Mouse (Mus musculus) embryonic facial prominence, embryonic 14.5 days (tissue): ENCODE data around the gene Wbp11. TPM values are rescaled to one million over a fixed set of nuclear protein-coding genes. Genes with fewer than 3 reads are reported as not detected.

Experiments used
- ATAC-seq: fragments of 200-750 bp; cut with Nextera tagmentation; 2 replicates; pipeline ENCODE4 v1.8.0; 2017; ENCODE audit warnings: low read depth, moderate number of reproducible peaks, moderate TSS enrichment
- DNase-seq: peaks from one replicate; pipeline ENCODE4 v3.0.0-alpha.2; 2015; ENCODE audit warnings: low spot score
- H3K27ac ChIP-seq: fragments of 300-500 bp; sonication (generic); replicated peaks from 2 replicates; pipeline ENCODE4 v1.5.1; 2014; ENCODE audit warnings: low read depth, mild to moderate bottlenecking, low read length, moderate library complexity
- H3K27me3 ChIP-seq: fragments of 300-500 bp; sonication (generic); replicated peaks from 2 replicates; pipeline ENCODE4 v1.6.1; 2014; ENCODE audit warnings: low read length; ENCODE audit not compliant: control insufficient read depth, insufficient read depth
- H3K36me3 ChIP-seq: fragments of 300-500 bp; sonication (generic); 2 replicates; pipeline ENCODE4 v1.6.1; 2014; ENCODE audit warnings: low read length, mixed read lengths; ENCODE audit not compliant: control insufficient read depth, insufficient read depth
- H3K4me1 ChIP-seq: fragments of 300-500 bp; sonication (generic); 2 replicates; pipeline ENCODE4 v1.6.1; 2014; ENCODE audit warnings: antibody characterized with exemption, low read length; ENCODE audit not compliant: control insufficient read depth, insufficient read depth
- H3K4me2 ChIP-seq: fragments of 300-500 bp; sonication (generic); 2 replicates; pipeline ENCODE4 v1.6.1; 2014; ENCODE audit warnings: low read depth, mild to moderate bottlenecking, low read length, moderate library complexity, mixed read lengths
- H3K4me3 ChIP-seq: fragments of 300-500 bp; sonication (generic); 2 replicates; pipeline ENCODE4 v1.5.1; 2014; ENCODE audit warnings: low read depth, mild to moderate bottlenecking, low read length
- H3K9ac ChIP-seq: fragments of 300-500 bp; sonication (generic); 2 replicates; pipeline ENCODE4 v1.6.1; 2014; ENCODE audit warnings: low read depth, mild to moderate bottlenecking, low read length, moderate library complexity, mixed read lengths
- H3K9me3 ChIP-seq: fragments of 300-500 bp; sonication (generic); 2 replicates; pipeline ENCODE4 v1.6.1; 2016; ENCODE audit warnings: low read length; ENCODE audit not compliant: control insufficient read depth
- WGBS: fragments of 180-500 bp; shearing (Covaris S2); extraction: QIAGEN DNeasy Blood & Tissue Kit; methylation state at CpG from one replicate; pipeline ENCODE4 v1.1.7; 2014; 5-methylcytosine and 5-hydroxymethylcytosine counted together
- polyA plus RNA-seq: library from polyadenylated mRNA; unstranded; fragments of >200 nt; fragmentation: Nextera tagmentation; extraction: Ambion mirVana; gene quantifications from 2 replicates; pipeline ENCODE4 v1.2.1, GENCODE M21; 2014

Gene Wbp11
- polyA plus RNA-seq, 1 experiment from 2014 or later, result 94.7 TPM

DNA sequence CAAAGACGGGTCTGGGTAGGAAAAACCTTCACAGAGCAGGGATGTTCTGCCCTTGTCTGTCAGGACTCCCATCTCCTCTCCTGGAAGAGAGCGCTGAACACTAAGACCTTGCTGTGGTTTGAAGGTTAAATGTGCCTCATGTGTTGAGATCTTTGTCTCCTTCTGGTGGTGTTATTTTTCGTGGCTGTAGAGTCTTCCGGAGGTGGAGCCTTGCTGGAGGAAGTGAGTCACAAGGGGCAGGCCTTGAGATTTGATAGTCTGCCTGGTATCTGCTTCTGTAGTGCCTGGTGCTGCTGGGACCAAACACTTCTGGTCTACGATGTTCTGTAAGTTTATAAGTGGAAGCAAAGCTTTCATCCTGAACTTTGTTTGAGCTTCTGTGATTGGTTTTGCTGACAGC lies 20.9 kb upstream of the Wbp11 start:
- 90% methylated on average over 5 of the region's 5 CpGs for WGBS
- no peak overlapping the region for H3K4me2 ChIP-seq

DNA sequence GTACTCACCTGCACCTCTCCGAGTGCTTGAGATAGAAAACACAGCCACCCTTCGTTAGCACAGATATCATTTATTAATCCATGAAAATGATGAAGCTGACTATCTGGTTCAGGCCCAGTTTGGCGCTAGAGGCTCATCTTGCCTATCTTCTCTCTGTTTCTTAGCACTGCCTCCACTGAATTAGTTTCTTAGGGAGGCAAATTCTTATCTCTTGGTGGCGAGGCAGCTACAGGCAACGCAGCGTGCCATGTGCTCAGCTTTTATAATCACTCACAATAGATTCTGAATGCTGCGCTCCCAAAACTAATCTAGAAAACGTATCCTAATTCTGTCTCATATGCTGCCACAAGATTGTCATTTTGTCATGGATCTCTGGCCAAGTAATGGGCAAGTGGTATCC lies 20.4 kb upstream of the Wbp11 start:
- peaks cover 4% of the 10 kb centered on the region for H3K4me1 ChIP-seq
- no peaks in the 10 kb centered on the region for H3K9me3 ChIP-seq
- H3K27ac ChIP-seq, result no peak overlapping the region
- no peak overlapping the region for H3K4me3 ChIP-seq
- no peaks in the 10 kb centered on the region for H3K36me3 ChIP-seq
- DNase-seq (no peak), ATAC-seq (no peak)
- 85% methylated on average over 8 of the region's 8 CpGs for WGBS
- no peak overlapping the region for H3K9ac ChIP-seq
- no peaks in the 10 kb centered on the region for H3K27me3 ChIP-seq
- no peak overlapping the region for H3K4me2 ChIP-seq

More for the DNA sequence above, 20.9 kb upstream of the Wbp11 start:
- H3K27me3 ChIP-seq, result no peaks in the 10 kb centered on the region
- no peak overlapping the region for H3K4me3 ChIP-seq
- no peak overlapping the region for H3K9ac ChIP-seq
- H3K4me1 ChIP-seq, result peaks cover 4% of the 10 kb centered on the region
- H3K27ac ChIP-seq, result no peak overlapping the region
- no peaks in the 10 kb centered on the region for H3K36me3 ChIP-seq
- no peaks in the 10 kb centered on the region for H3K9me3 ChIP-seq
- ATAC-seq, result no peak
- no peak for DNase-seq

DNA sequence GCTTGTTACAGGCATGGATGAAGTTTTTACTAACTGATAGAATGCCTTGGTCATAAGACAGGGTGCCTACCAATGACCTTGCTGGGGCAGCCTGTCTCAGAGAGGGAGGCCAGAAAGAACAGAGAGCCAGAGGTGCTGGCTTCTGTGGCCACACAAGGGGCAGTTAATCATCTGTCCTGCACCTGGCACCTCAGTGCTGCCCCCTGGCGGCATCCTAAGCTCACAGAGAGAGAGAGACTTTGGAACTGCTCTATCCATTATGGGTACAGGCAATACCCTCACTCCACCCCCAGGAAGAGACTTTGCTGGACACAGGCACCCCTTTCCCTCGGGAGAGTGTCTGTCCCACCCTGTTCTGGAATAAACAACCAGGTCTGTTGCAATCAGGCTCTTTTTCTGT lies 19.8 kb upstream of the Wbp11 start:
- no peaks in the 10 kb centered on the region for H3K9me3 ChIP-seq
- no peak for DNase-seq
- 60% methylated on average over 1 of the region's 2 CpGs for WGBS

DNA sequence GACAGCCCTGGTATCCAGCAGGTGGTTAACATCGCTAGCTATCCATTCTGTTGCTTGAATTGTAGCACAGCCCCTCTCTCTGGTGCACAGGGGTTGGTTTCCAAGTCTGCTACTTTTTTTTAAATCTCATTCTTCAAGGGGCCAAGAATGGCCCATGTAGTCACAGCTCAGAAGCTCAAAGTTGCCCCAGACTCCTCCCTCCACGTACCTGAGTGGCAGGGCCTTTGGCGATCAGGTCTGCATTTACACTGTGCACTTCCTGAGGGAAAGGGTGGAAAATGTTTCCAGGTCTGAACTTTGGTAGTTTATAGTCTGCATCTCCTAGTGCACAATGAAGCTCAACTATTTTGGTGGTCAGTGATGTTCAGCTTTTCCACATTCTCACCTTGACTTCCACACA lies 19.2 kb upstream of the Wbp11 start:
- H3K9ac ChIP-seq, result no peak overlapping the region
- DNase-seq (no peak), ATAC-seq (no peak)
- no peaks in the 10 kb centered on the region; the same call in 1 of the 2 replicates for H3K4me1 ChIP-seq
- H3K27me3 ChIP-seq, result no peaks in the 10 kb centered on the region
- no peak overlapping the region for H3K27ac ChIP-seq
- H3K36me3 ChIP-seq, result no peaks in the 10 kb centered on the region
- 88% methylated on average over 3 of the region's 3 CpGs for WGBS
- H3K4me2 ChIP-seq, result no peak overlapping the region
- no peak overlapping the region for H3K4me3 ChIP-seq
- H3K9me3 ChIP-seq, result no peaks in the 10 kb centered on the region

More for the DNA sequence above, 19.8 kb upstream of the Wbp11 start:
- Histone ChIP-seq H3K27me3 (no peaks in the 10 kb centered on the region), H3K9ac (no peak overlapping the region), H3K27ac (no peak overlapping the region), H3K4me2 (no peak overlapping the region), H3K36me3 (no peaks in the 10 kb centered on the region), H3K4me1 (peaks cover 2% of the 10 kb centered on the region), H3K4me3 (no peak overlapping the region)
- ATAC-seq, result no peak

DNA sequence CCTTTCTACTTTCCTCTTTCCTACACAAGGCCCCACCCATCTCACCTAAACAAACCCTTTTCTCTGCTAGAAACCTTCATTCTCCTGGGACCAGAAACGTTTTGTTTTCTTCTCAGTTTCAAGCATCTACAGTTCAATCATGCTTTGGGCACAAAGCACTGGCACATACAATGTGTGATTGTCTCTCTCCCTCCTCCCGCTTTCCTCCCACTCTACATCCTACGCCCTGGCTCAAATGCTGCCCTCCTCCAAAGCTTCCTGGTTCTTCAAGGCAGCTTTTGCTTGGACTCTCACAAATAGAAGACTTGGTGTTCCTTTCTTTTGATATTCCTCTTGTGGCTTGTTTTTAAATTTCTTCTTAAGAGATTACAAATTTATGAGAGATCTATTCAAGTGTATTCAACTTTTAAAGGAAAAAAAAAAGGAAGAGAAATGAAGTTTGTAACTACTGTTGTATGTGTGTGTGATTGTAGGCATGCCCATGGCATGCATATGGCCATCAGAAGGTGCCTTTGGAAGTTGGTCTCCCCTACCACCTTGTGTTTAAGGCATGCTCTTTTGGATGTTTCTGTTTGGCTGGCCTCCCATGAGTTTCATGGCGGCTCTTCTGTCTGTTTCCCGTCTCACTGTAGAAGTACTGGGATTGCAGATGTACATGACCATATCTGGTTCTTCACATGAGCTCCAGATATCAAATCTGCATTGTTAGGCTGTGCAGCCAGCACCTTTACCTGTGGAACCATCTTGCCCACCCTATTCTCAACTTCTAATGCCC lies 17.9 kb upstream of the Wbp11 start:
- H3K9ac ChIP-seq, result no peak overlapping the region
- H3K9me3 ChIP-seq, result no peaks in the 10 kb centered on the region
- DNase-seq (no peak), ATAC-seq (no peak)
- no peaks in the 10 kb centered on the region for H3K36me3 ChIP-seq
- no peaks in the 10 kb centered on the region; the same call in 1 of the 2 replicates for H3K4me1 ChIP-seq
- no peaks in the 10 kb centered on the region for H3K27me3 ChIP-seq
- 64% methylated on average over 5 of the region's 5 CpGs for WGBS
- no peak overlapping the region for H3K4me2 ChIP-seq
- H3K4me3 ChIP-seq, result no peak overlapping the region
- no peak overlapping the region for H3K27ac ChIP-seq

DNA sequence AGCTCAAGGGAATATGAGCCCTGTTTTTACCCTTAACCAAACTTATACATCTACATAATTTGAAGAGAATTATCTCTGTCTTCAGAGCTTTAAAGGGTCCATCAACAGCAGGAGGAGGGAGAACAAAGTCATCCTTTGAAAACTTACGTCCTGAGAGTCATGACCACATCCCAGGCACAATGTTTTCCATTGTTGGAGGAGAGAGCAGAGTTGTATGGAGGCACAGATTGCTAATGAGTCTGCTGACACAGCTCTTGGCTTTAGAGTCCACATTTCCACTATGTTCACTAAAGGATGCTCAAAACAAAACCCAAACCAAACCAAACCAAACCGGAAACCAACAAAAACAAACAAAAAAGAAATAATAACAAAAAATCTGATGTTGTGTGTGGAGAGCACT lies 16.9 kb upstream of the Wbp11 start:
- Histone ChIP-seq H3K9ac (no peak overlapping the region), H3K27ac (no peak overlapping the region), H3K9me3 (no peaks in the 10 kb centered on the region), H3K4me1 (no peaks in the 10 kb centered on the region; the same call in 1 of the 2 replicates), H3K4me3 (no peak overlapping the region), H3K27me3 (no peaks in the 10 kb centered on the region), H3K36me3 (no peaks in the 10 kb centered on the region), H3K4me2 (no peak overlapping the region)
- DNase-seq (no peak), ATAC-seq (no peak)
- 44% methylated on average over 2 of the region's 2 CpGs for WGBS

DNA sequence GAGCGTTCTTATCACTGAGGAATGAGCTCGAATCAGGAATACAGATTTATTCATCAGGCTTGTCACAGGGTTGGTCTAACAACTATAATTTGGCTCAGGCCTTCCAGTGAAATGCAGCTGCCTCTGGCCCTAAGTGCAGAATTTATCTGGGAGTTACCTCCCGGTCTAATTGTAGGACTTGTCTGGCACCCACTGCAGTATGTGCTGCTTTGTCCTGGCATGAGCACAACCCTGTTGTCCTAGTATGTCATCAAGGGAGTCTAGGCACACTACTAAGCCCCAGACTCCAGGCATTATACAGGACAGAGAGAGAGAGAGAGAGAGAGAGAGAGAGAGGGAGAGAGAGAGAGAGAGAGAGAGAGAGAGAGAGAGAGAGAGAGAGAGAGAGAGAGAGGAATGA lies 9.3 kb upstream of the Wbp11 start:
- Histone ChIP-seq H3K27ac (no peak overlapping the region), H3K4me1 (no peaks in the 10 kb centered on the region), H3K9me3 (no peaks in the 10 kb centered on the region), H3K4me3 (no peak overlapping the region), H3K9ac (no peak overlapping the region), H3K36me3 (no peaks in the 10 kb centered on the region), H3K27me3 (no peaks in the 10 kb centered on the region), H3K4me2 (no peak overlapping the region)
- DNase-seq (no peak), ATAC-seq (no peak)
- 75% methylated on average over 3 of the region's 3 CpGs for WGBS

DNA sequence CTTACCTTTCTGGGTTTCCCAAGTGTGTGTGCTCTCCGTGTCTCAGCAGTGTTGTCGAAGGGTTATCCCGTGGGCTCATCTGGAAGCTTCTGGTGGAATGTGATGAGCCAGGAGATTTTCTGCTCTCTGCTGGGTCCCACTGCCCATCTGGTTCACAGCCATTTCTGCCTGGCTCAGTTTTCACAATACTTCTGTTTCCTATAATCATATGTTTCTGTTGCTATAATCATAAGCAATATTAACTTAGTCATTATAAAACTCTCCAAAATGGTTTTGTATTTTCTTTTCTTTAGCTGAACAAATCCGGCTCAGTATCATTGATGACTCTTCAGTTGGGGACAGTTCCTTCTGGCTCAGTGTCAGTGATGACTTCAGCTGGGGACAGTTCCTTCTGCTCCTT lies 7.3 kb upstream of the Wbp11 start, which contains the start of gene Smco3:
Gene Smco3 (minus strand): TSS at position 101 of the 400 bp plus-strand sequence.
- no peak within 1 kb of the TSS for H3K9ac ChIP-seq
- WGBS, result 24% methylated on average over 4 of the region's 4 CpGs
- H3K4me3 ChIP-seq, result peak within 1 kb of the TSS; percentile 21; the same call in 1 of the 2 replicates
- no peaks in the 10 kb centered on the region; the same call in 1 of the 2 replicates for H3K27me3 ChIP-seq
- H3K4me1 ChIP-seq, result no peaks in the 10 kb centered on the region
- ATAC-seq (no peak), DNase-seq (no peak)
- no peaks in the 10 kb centered on the region for H3K36me3 ChIP-seq
- no peaks in the 10 kb centered on the region for H3K9me3 ChIP-seq
- H3K4me2 ChIP-seq, result peak within 1 kb of the TSS; percentile 35; the same call in 1 of the 2 replicates
- no peak within 1 kb of the TSS for H3K27ac ChIP-seq

DNA sequence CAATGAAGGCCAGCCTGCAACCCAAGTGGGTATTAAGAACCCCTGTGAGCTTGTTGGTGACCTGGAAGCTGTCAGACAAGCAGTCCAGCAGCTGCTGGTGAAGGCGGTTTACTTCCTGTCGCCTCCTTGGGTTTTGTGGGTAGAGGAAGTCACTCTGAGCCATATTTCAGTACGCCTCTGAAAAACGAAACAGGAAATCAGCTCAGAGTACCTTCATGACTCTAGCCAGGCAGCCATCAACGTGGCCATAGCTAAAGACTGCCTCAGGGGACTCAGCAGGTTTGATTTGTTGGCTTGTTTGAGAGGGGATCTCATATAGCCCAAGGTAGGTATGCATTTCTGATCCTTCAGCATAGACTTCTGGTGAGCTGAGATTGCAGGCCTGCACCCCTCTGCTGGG lies 3.7 kb upstream of the Wbp11 start:
- H3K4me1 ChIP-seq, result peaks cover 4% of the 10 kb centered on the region
- H3K9ac ChIP-seq, result no peak overlapping the region
- no peak overlapping the region for H3K27ac ChIP-seq
- H3K9me3 ChIP-seq, result no peaks in the 10 kb centered on the region
- H3K36me3 ChIP-seq, result no peaks in the 10 kb centered on the region
- H3K27me3 ChIP-seq, result no peaks in the 10 kb centered on the region; the same call in 1 of the 2 replicates
- no peak overlapping the region for H3K4me2 ChIP-seq
- DNase-seq, result no peak
- ATAC-seq, result no peak
- H3K4me3 ChIP-seq, result no peak overlapping the region
- 66% methylated on average over 5 of the region's 5 CpGs for WGBS
